9 mouse cellular contexts compared by ENCODE assay signal in the genomic region with DNA sequence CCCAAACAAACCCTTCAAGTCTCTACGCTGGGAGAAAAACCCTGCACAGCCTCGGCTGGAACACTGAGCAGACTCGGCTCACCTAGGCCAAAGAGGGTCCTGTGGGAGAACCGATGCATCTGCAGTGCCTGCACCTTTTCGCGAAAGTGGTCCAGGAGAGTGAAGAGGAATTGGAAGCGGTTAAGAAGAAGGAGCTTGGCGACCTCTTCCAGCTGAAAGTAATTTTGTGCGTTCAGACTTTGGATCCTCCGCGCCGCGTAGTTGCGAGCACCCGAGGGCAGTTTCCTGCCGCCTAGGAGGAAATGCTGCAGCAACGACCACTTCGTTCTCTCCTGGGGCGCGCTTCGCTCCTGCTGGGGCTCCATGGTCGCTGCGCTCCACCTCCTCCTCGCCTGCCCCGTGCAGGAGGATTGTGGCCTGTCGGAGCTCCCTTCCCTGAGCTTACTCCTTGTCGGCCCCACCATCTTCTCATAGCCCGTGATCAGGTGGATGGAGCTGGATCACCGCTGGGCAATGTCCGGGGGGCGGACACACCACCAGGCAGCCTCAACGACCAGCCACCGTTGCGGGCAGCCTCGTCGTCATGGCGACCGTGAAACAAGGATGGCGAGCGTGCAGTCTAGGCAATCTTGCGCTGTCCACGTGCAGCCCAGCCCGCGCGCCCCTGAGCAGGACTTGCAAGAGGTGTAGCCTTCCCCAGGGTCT. TPM values are rescaled to one million over a fixed set of nuclear protein-coding genes. Genes with fewer than 3 reads are reported as not detected.
DNase-seq lines count a peak whose midpoint lies in the region; ATAC-seq lines count a peak whose summit lies in the region.
"Had no signal": no experiment of that assay in that cellular context is flagged by ENCODE, and none has a peak within 500 bp of the region (broad histone marks: within the 10 kb centered on the region; RNA-seq: fewer than 3 reads in every experiment).

Dpy19l2 (minus strand) TSS at position 594 of the 705 bp plus-strand sequence.

- peak within 1 kb of the TSS; percentile 47 for H3K4me3 ChIP-seq in hindbrain, embryonic 12.5 days
- H3K4me3 ChIP-seq in limb, embryonic 15.5 days: peak within 1 kb of the TSS; percentile 35

- H3K9ac ChIP-seq in hindbrain, embryonic 12.5 days: peak within 1 kb of the TSS; percentile 58
- no peak within 1 kb of the TSS for H3K9ac ChIP-seq in limb, embryonic 15.5 days

- peaks cover 22% of the 10 kb centered on the region for H3K27me3 ChIP-seq in hindbrain, embryonic 12.5 days
- H3K27me3 ChIP-seq in limb, embryonic 15.5 days: peaks cover 23% of the 10 kb centered on the region

- WGBS in hindbrain, embryonic 12.5 days: 1% methylated on average over 45 of the region's 45 CpGs
- WGBS in limb, embryonic 15.5 days: under 1% methylated on average over 45 of the region's 45 CpGs

- no peaks in the 10 kb centered on the region for H3K36me3 ChIP-seq in hindbrain, embryonic 12.5 days
- H3K36me3 ChIP-seq in limb, embryonic 15.5 days: no peaks in the 10 kb centered on the region

- H3K4me2 ChIP-seq in hindbrain, embryonic 12.5 days (replicated peaks): peak within 1 kb of the TSS; percentile 93
- peak within 1 kb of the TSS; percentile 86 for H3K4me2 ChIP-seq in limb, embryonic 15.5 days

- peak; percentile 95 for ATAC-seq in hindbrain, embryonic 12.5 days (ENCODE audit: low FRiP score)
- ATAC-seq in limb, embryonic 15.5 days (ENCODE audit: insufficient number of reproducible peaks, low FRiP score, low TSS enrichment, low read depth): no peak
- ATAC-seq in monocyte, adult 5-6 weeks (replicated peaks; ENCODE audit: insufficient number of reproducible peaks, low FRiP score, low TSS enrichment, poor library complexity, severe bottlenecking): no peak

- DNase-seq in adrenal gland, adult (ENCODE audit: inconsistent age in 2 of 2, low spot score in 1 of 2): peak; percentile 7 to 29
- no peak for DNase-seq in adrenal gland, adult 2 months
- peak; percentile 10 for DNase-seq in urinary bladder, postnatal 14 days (ENCODE audit: low spot score)
- no peak for DNase-seq in urinary bladder, postnatal 36 days (ENCODE audit: low spot score in 2 of 2)
- peak; percentile 73 for DNase-seq in retina, embryonic 14.5 days (ENCODE audit: low spot score)

- H3K9me3 ChIP-seq in hindbrain, embryonic 12.5 days (replicated peaks): no peaks in the 10 kb centered on the region
- H3K9me3 ChIP-seq in limb, embryonic 15.5 days: no peaks in the 10 kb centered on the region

- H3K4me1 ChIP-seq in hindbrain, embryonic 12.5 days: peaks cover 9% of the 10 kb centered on the region
- peaks cover 9% of the 10 kb centered on the region for H3K4me1 ChIP-seq in limb, embryonic 15.5 days

- H3K27ac ChIP-seq in hindbrain, embryonic 12.5 days: no peak within 1 kb of the TSS
- H3K27ac ChIP-seq in limb, embryonic 15.5 days: no peak within 1 kb of the TSS

RNA-seq across cellular contexts. Expression of gene Dpy19l2, which starts in this region (rescaled TPM):
- total RNA-seq in adrenal gland, adult 2 months (2021): under 1 TPM in 1 of 2 experiments, not detected in 1; 0.09 TPM
- polyA plus RNA-seq in adrenal gland, adult 2 months (2012; rRNA removed): not detected in 2 replicates
- polyA plus RNA-seq in hindbrain, embryonic 12.5 days (2016; fragmentation: Nextera tagmentation; extraction: Ambion mirVana): 0.13 and 0.25 TPM in 2 replicates
- 0.07 and 0.09 TPM in 2 replicates for polyA plus RNA-seq in limb, embryonic 15.5 days (2015; fragmentation: Nextera tagmentation; extraction: Ambion mirVana)
- total RNA-seq in monocyte, adult 5-6 weeks (2017): not detected in 3 replicates
- total RNA-seq: gastrocnemius, postnatal 4 days had no signal

Comparison
In these comparisons a context has a peak if more than half of its experiments do, and no peak if none do; other contexts are left out.
1. DNase-seq: peak in adrenal gland, adult (2 of 2), urinary bladder, postnatal 14 days (single experiment) and retina, embryonic 14.5 days (single experiment); none in adrenal gland, adult 2 months (single experiment) and urinary bladder, postnatal 36 days (0 of 2).
2. Peak in ATAC-seq, H3K4me3 ChIP-seq, H3K9ac ChIP-seq and H3K4me2 ChIP-seq in hindbrain, embryonic 12.5 days; RNA of the gene not detected or under 1 TPM.